Mouse (Mus musculus): ENCODE measurements around the gene Tagln3.
A peak's percentile ranks its signal among the peaks of the same experiment; 100 is the strongest.

Tagln3 gene

GRCm38 (mm10) chr16:45724061-45724741 lies at the start of gene Tagln3:
Tagln3 (minus strand) TSS chr16:45724608.
- peak; percentile 11 for DNase-seq (ENCODE audit: low spot score)

- DNase-seq (ENCODE audit: low spot score) = no peak
Observed at GRCm38 (mm10) chr16:45770914-45771313, 46.5 kb upstream of the Tagln3 start.

- no peak for DNase-seq (ENCODE audit: low spot score)
Observed at GRCm38 (mm10) chr16:45767853-45768640, 43.6 kb upstream of the Tagln3 start.

GRCm38 (mm10) chr16:45767434-45767833 lies 43.0 kb upstream of the Tagln3 start:
- DNase-seq (ENCODE audit: low spot score) = no peak

- DNase-seq (ENCODE audit: low spot score) = no peak
Observed at GRCm38 (mm10) chr16:45765801-45766494, 41.5 kb upstream of the Tagln3 start.

- no peak for DNase-seq (ENCODE audit: low spot score)
Observed at GRCm38 (mm10) chr16:45765102-45765501, 40.7 kb upstream of the Tagln3 start.

GRCm38 (mm10) chr16:45762859-45763505 lies 38.6 kb upstream of the Tagln3 start:
- DNase-seq (ENCODE audit: low spot score) = no peak

GRCm38 (mm10) chr16:45761425-45761824 lies 37.0 kb upstream of the Tagln3 start:
- no peak for DNase-seq (ENCODE audit: low spot score)

GRCm38 (mm10) chr16:45758726-45759269 lies 34.4 kb upstream of the Tagln3 start:
- DNase-seq (ENCODE audit: low spot score) = no peak

GRCm38 (mm10) chr16:45757421-45758078 lies 33.1 kb upstream of the Tagln3 start:
- no peak for DNase-seq (ENCODE audit: low spot score)

- peak; percentile 38 for DNase-seq (ENCODE audit: low spot score)
Observed at GRCm38 (mm10) chr16:45756855-45757254, 32.4 kb upstream of the Tagln3 start.

GRCm38 (mm10) chr16:45743591-45744144 lies 19.3 kb upstream of the Tagln3 start:
- no peak for DNase-seq (ENCODE audit: low spot score)

GRCm38 (mm10) chr16:45742615-45743476 lies 18.4 kb upstream of the Tagln3 start, which contains the start of gene Abhd10:
Abhd10 (minus strand) TSS chr16:45742955.
- peak; percentile 93 for DNase-seq (ENCODE audit: low spot score)

- no peak for DNase-seq (ENCODE audit: low spot score)
Observed at GRCm38 (mm10) chr16:45737880-45738279, 13.5 kb upstream of the Tagln3 start.

GRCm38 (mm10) chr16:45736724-45737123 lies 12.3 kb upstream of the Tagln3 start:
- DNase-seq (ENCODE audit: low spot score) = no peak

GRCm38 (mm10) chr16:45729163-45729562 lies 4.8 kb upstream of the Tagln3 start:
- DNase-seq (ENCODE audit: low spot score) = no peak

- DNase-seq (ENCODE audit: low spot score) = no peak
Observed at GRCm38 (mm10) chr16:45724742-45725102, 314 bp upstream of the Tagln3 start.

- no peak for DNase-seq (ENCODE audit: low spot score)
Observed at GRCm38 (mm10) chr16:45723172-45723901, 1.1 kb downstream of the Tagln3 start.

GRCm38 (mm10) chr16:45722460-45722951 lies 1.9 kb downstream of the Tagln3 start:
- DNase-seq (ENCODE audit: low spot score) = no peak

Measured in ovary, postnatal 14 days (tissue).